Mouse (Mus musculus) embryo, embryonic 9.5 days (tissue): Measurements from ENCODE around the gene Zfp277.
A peak's percentile ranks its signal among the peaks of the same experiment; 100 is the strongest.

Experiments used
- DNase-seq: peaks from one replicate; pipeline ENCODE4 v3.0.0-alpha.2; 2017; ENCODE audit errors: extremely low spot score

Zfp277 gene

DNA sequence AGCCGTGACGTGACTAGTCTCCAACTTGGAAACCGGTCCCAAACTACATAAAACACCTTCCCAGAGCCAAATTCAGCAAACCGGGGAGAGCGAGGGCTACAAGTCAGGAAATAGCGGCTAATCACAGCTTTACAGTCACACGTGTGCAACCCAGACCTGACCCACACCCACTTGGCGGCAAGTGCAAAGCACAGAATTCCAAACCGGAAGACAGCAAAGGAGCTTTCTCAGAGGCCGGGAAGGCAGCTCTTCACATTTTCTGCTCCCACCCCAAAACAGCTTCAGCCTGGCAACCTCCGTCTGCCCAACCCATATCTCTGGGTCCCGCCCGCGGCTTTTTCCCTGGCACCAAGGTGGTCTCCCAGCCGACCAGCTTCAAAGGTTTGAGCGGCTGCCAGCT is 496 bp downstream of the Zfp277 start:
- DNase-seq = no peak

DNA sequence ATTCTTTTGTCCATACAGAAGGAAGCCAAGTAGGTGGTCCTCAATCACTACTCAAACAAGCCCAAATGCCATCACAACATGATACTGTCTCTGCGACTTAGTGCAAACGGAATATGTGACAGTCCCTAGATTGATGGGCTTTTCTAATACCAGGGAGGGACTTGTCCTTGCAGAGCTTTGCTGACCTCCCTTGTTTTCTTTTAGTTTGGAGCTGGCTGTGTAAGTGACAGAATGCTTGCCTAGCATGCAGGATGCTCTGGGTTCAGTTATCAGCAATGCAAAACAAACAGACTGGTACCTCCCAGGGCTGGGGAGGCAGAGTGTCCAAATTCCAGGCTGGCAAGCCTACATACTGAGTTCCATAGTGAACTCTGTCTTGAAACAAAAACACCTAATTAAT is 7.7 kb downstream of the Zfp277 start:
- peak; percentile 29 for DNase-seq

DNA sequence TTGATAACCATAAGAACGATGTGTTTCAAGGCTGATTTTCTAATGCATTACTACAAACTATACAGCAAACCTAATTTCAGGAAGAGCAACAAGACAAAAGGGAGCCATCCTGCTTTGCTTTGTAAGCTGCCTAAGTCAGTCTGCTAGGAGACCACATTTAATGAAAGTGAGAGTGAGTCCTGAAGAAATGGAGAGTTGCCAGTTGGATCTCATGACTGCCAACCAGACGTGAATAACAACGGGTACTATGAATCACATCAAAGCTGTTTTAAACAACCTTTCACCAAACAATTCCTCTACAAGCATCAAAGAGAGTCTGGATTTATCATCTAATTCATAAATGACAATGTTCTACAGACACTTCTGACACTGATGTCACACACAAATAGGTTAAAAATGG is 11.6 kb downstream of the Zfp277 start:
- no peak for DNase-seq

DNA sequence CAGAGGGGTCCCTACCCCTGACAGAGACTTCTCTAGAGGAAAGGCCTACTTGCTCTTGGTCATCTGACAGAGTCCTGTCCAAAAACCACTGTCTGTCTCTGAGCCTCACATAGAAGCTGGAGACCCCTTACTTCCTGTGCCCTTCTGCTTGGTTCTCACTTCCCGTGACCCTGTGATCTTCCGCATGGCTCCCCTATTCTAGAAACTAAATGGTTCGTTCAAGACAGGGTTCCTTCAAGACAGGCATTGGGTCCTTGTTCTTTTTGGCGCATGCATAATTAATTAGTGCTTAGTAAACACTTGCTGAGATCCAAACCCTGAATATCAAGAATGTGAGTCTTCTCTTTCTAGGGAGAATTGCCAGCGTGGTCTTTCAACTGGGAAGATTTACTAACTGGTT is 14.6 kb downstream of the Zfp277 start:
- DNase-seq = no peak

DNA sequence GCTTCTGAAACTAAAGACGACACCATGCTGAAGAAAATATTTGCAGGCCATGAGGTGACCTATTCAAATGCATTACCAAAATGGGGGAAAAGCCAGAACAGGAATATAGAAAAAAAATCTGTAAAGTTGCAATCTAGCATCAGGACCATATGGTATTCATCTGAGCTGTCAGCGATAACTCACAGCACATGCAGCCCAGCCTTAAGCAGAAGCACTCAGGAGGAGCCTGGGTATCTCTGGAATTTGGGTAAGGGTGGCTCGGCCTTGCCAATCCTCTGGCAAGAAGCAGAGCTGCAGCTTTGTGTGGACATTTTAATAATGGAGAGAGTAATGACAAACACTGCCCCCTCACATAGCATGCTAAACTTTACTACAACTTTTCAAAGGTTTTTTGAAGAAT is 15.7 kb downstream of the Zfp277 start:
- no peak for DNase-seq

DNA sequence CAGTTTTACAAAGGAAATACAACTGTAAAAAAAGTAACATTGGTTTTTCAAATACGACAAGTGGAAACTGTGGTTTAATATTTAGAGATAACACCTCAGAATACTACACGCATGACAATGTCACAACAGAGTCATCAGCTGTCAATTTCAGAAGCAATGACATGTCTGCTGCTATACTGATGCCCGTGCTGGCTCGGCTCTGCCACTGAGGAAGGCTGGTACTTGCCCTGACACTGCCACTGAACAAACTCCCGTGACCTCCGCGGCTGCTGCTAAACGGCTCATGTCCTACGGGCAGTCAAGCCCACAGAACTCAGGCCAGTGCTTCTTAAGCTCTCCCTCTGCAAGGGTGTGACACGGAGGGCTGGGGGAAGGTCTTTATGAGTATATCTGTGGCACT is 18.1 kb downstream of the Zfp277 start:
- no peak for DNase-seq

DNA sequence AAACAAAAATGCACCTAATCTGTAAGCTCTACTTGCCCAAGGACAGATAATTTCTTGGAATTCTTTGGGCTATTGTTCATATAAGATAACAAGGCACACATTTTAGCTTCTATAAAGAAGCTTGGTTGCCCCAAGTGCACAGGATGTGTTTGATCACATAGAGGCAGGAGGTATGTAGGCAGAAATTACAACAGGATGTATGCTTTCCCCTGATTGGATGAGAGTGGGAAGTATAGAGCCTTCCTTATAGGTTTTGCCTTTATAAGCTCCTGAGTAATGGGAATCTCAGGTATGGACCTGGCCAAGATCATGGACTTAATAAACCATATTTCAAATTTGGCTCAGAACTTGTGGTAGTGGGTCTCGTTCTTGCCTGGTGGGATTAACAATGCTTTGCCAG is 20.7 kb downstream of the Zfp277 start:
- DNase-seq = no peak

DNA sequence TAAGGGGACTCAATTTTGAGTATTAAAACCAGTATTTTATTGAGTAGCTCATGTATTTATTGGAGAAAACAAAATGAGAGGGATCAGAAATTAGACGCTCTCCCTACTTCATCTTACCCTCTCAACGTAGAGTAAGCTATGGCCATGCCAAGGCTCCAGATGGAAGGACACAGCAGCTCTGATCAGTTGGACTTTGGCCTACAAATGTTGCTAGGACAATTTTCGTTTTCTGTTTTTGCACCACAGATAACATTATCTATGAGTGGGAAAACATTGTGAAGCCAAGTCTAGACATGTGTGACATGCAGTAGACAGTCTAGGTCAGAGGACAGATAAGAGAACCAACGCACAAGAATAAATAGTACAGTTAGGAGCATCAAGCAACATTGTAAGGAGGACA is 28.4 kb downstream of the Zfp277 start:
- DNase-seq = no peak

DNA sequence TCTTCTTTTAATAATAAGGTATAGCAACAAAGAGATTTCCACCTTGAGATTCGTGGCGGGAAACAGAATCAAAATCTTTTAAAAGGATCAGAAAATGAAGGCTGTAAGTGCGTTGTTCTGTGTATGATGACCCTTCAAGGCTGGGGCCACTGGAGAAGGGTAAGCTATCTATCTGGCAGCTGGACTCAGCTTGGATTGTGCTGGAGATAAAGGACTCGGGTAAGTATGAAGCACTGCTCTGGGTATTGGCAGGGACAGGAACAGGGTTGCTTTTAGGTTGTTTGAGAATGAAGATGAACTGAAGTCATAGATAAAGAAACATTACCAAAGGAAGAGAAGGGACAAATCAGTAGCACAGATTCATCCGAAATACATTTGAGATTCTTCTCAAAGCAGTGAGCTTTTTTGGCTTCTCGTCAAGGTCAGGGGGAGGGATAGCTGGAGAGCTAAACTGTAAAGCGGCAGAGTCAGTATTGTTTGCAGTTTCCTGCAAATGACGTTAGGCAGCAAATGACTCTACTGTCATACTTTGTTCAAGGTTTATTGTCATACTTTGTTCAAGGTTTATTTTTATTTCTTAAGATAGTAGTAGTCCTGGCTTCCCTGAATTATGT is 30.3 kb downstream of the Zfp277 start:
- no peak for DNase-seq

DNA sequence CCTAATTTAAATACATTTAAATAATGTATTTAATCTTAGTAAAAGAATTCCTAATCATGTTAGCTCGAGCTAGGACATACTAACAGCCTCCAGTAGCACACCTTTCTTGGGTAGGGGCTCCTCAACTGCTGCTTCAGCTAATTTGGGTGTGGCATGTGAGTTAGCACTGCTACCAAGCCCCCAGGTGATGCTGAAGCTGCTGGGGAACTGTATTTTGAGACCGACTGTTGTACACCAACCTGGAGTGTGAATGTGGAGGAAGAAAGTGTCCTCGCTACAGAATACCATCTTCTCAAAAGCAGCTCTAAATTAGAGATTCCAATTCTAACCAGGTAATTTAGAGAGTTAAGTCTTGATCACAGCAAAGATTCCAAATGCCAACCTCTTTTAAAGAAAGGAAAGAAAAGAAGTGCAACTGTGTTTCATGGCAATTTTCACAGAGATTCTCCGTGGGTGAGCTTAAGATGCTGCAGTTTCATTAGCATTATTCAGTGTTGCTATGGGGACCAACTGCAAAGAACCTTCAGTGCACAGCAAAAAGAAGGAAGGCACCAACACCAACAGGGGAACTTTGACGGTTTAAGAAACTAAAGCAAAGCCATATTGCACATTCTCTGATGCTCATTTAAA is 30.9 kb downstream of the Zfp277 start:
- DNase-seq = no peak

DNA sequence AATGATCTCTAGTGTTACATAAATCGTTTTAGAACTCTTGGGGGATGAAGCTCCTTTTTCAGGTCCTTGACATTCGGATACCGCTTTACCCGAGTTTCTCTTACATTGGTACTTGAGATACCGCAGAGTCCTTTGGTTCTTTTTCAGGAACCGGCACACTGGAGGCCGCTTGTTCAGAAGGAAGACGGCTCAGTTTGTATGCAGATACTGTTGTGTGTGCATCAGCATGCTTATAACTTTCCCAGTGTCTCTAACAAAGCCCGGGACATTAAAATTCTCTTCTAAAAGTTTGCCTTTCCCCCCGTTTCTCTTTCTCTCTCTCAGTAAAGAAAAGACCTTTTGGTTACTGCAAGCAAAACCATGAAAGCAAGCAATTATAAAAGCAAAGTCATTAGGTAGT is 45.9 kb downstream of the Zfp277 start:
- no peak for DNase-seq

DNA sequence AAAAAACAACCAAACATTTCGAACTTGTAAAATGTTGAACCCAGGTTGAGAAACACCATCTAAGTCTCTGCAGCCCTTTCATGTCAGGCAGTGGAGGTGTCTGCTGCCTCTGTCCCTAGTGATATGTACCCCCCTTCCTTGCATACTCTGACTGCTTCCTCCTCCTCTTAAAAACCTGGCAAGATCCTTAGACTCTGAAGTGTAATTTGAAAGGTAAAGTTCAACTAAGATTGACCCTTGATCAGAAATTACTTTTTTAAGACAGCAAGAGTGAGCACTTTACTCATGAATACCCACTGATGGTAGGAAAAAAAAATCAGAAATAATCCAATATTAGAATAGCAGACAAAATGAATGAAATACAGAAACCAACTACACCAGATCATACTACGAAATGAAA is 46.3 kb downstream of the Zfp277 start:
- no peak for DNase-seq

DNA sequence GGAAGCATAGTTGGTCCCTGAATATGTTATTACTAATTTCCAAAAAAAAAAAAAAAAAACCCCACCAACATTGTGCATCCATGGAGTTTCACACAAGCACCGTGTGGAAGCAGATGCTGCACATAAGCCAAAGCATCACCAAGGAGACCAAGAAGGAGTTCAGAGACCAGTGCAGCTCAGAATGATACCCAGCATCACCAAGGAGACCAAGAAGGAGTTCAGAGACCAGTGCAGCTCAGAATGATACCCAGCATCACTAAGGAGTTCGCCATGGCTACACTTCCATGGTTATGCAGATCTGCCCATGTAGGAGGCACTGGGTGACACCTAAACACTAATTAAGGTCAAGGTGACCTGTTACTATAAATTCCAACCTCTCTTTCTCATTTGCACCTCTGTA is 46.8 kb downstream of the Zfp277 start:
- DNase-seq = no peak

DNA sequence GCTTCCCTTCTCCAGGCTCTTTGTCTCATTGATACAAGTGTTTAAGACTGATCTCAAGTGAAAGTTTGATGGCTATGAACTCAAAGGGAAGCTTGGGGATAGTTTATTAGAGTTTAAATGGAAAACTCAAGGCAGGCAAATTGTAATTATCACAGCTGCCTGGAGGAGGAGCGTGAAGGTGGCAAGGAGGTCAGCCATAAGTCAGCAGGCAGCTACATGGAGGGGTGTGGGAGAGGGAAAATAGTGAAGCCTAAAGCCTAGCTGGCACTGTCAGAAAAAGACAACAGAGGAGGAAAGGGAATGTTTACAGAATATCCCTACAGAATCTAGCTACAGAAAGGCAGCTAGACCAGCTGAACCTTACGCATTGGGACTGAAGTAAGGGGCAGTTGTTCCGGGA is 52.8 kb downstream of the Zfp277 start:
- DNase-seq = no peak

DNA sequence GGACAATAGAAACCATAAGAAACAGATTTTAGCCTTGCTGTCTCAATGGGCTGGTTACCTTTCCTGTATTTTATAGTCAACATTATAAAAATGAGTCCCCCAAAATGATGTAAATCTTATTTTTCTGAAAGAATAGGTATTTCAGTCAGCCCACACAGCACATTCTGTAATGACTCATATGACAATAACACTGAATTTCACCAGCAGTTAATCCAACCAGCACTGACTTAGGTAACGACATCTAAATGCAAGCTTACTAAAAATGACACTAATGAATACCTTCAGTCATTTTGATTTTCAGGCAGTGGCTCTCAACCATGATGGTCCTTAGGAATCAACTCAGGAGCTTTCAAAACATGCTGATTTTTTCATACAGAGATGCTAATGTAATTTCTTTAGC is 54.4 kb downstream of the Zfp277 start:
- DNase-seq = no peak

DNA sequence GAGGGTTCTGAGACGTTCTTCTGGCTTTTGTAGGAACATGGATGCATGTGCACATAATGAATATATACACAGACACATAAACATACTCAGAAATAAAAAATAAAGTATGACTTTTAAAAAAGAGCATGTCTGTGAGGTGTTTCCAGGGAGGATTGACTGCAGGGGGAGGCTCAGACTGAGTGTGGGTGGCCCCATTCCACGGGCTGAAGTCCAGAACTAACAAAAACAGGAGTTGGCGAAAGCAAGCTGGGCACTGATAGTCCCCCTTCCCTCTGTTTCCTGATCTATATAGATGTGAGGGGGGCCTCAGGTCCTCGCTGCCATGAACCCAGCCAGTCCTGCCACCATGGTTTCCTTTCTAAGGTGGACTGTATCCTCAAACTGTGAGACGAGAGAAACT is 57.9 kb downstream of the Zfp277 start:
- no peak for DNase-seq

DNA sequence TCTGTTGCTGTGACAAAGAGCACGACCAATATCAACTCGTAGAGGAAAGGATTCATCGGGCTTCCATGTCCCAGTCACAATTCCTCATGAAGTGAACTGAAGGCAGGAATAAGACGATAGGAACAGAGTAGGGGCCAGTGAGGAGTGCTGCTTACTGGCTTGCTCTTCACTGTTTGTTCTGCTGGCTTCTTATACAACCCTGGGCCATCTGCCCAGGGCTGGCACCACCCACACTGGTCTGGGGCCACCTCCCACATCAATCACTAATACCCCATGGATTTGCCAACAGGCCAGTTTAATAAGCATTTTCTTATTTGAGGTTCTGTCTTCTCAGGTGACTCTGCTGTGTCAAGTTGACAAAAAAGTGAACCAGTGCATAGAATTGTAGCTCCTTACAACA is 60.4 kb downstream of the Zfp277 start:
- DNase-seq = no peak

DNA sequence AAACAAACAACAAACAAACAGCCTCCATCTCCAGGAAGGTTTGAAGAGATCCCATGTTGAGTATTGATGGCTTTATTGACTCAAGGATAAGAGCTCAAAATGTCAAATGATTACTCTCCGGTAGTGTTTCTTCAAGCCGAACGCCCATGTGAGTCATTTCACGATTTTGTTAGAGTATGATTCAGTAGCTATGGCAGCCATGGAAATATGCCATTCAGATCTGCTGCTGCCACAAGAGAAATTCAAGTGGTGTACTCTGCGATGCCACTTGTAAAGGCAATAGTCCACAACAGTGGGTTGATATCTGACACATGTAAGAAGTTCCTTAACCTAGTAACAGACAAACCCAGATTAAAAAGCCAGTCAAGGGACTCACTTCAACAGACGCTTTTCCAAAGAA is 62.0 kb downstream of the Zfp277 start:
- no peak for DNase-seq

DNA sequence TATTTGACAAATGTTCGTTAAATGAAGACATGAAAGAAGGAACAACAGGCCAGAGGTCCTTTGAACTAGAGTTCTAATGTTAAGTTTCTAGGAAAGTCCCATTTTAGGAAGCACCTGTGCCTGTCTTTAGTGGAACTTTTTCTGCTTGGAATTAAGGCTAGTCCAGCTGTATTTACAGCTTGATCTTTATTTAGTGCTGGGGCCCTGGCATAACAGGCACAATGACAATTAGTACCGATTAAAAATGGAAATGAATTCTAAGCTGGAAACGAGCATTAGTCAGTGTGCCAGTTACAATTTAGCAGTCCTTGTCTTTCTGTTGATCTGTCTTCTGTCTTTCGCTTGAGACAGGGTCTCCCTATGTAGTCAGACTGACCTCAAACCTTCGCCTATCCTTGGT is 63.2 kb downstream of the Zfp277 start:
- no peak for DNase-seq

DNA sequence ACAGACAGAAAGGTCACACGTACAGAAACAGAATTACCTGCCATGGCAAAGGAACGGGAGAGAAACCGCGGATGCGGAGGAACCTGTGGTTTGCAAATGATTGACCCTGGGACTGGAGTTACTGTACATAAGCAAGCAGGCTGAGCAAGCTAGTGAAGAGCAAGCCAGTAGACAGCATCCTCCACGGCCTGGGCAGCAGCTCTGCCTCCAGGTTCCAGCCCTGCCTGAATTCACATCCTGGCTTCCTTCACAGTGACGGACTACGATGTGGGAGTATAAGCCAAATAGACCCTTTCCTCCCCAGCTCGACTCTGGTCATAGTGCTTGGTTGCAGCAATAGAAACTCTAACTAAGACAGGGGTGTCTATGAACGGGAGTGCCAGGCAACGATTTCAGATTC is 63.9 kb downstream of the Zfp277 start:
- DNase-seq = no peak

DNA sequence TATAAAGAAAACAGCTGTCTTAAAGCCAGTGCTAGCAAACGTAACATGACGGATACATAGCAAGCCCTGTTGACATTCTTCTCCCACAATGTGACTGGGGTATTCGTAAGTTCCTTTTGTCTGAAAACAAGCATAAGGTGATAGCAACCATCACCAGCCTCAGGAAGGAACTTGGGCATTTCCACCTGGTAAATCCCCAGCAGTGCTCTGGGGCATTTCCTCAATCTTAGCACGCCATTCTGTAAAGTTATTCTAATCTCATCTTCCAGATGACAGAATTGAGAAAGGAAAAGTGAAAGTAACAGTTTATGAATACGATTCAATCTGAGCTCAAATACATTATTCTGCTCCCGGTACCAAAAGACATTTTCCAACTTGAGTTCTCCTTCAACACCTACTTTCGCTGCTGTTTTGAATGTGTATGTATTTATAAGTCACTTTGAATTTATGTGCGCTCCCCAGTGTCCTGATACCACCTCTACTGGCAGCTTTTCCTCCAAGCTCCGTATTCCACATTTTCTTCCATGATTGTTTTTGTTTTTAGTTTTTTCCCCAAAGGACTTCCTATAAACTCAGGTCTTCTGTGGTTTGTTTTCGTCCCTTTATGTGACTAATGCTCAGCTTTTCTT is 64.4 kb downstream of the Zfp277 start:
- DNase-seq = no peak

DNA sequence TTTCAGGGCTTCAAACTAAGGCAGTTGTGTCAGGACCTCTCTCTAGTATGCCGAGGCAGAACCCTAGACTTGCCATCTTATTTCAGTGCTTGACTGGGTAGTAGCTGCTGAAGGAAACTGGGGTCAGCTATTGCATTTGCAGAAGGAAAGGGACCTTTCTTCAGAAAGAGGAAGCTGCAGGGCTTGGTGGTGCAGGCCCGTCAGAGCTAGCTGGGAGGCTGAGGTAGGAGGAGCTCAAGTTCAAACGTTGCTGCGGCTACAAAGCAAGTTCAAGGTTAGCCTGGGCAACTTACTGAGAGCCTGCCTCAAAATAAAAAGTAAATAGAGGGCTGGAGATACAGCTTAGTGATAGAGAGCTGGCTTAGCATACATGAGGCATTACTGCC is 66.2 kb downstream of the Zfp277 start:
- no peak for DNase-seq

DNA sequence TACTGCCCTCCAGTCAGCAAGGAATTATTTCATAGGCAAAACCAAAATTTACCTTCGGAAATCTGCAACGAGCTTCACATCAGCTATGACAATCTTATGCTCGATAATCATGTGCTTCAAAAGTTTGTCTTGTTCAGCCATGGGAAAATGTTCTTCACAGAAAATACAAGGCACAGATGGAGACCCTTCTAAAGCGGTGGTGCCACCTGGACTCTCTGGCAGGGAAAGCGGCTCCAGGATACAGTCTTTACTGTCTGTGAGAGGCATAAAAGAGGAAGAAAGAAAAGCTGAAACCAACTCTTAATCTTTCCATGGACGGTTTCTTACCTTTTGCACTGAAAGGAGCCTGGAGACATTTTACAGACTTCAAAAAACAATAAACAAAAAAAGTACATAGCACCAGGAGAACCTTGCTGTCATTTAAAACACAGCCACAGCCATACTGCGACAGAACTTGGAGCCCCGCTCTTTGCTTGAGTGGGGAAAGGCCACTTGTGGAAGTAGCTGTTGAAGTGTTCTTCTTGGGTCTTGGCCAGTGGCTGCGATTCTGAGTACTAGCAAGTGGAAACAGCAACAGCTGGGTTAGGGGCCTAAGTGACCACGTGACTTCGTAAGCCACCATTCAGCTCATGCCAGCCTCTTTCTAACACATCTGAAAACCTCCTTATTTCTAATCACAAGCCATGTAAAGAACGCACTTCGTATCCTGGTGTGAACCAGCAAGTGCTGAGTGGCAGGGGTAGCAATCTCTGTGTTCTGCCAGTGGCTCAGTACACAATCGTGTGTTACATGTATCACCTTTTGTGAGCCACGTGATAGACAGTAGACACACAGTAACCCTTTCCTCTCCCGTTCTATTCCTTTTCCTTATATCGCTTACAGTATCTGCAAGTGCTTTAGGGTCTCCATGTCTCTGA is 66.8 kb downstream of the Zfp277 start:
- DNase-seq = no peak
